Mouse (Mus musculus) frontal cortex, adult 2 months (tissue): ENCODE data around the gene Olfr1342. TPM values are rescaled to one million over a fixed set of nuclear protein-coding genes. Genes with fewer than 3 reads are reported as not detected.

Experiments used
- DNase-seq, 2 experiments: peaks; one replicate each; pipeline ENCODE4 v3.0.0; 2022; ENCODE audit warnings: low spot score in 1 of 2; ENCODE audit errors: extremely low spot score in 1 of 2
- polyA plus RNA-seq: library from polyadenylated mRNA; depleted of rRNA; stranded (reverse); fragments of >200 nt; gene quantifications from 2 replicates; pipeline ENCODE4 v1.2.3, GENCODE M21; 2012; rRNA removed

Gene Olfr1342
- not detected in 2 replicates for polyA plus RNA-seq

- no peak for DNase-seq
Measured at GRCm38 (mm10) chr4:118692412-118692973, at the start of gene Olfr1342. TSS of gene Olfr1342 (minus strand) at chr4:118692756.

GRCm38 (mm10) chr4:118741881-118742280 is 49.3 kb upstream of the Olfr1342 start:
- no peak for DNase-seq

GRCm38 (mm10) chr4:118740988-118741698 is 48.6 kb upstream of the Olfr1342 start:
- DNase-seq, result no peak

GRCm38 (mm10) chr4:118739574-118739973 is 47.0 kb upstream of the Olfr1342 start:
- DNase-seq, result no peak

- no peak for DNase-seq
Measured at GRCm38 (mm10) chr4:118731875-118732274, 39.3 kb upstream of the Olfr1342 start, which contains the start of gene Olfr1339. TSS of gene Olfr1339 (plus strand) at chr4:118732175.

- DNase-seq, result peak; percentile 2 to 17
Measured at GRCm38 (mm10) chr4:118721742-118722483, 29.4 kb upstream of the Olfr1342 start.

GRCm38 (mm10) chr4:118719838-118720237 is 27.3 kb upstream of the Olfr1342 start, which contains the start of gene Olfr1340:
TSS of gene Olfr1340 (plus strand) at chr4:118720138.
- DNase-seq, result no peak

GRCm38 (mm10) chr4:118711656-118712055 is 19.1 kb upstream of the Olfr1342 start:
- DNase-seq, result no peak

- DNase-seq, result no peak
Measured at GRCm38 (mm10) chr4:118708086-118708485, 15.5 kb upstream of the Olfr1342 start.

- no peak for DNase-seq
Measured at GRCm38 (mm10) chr4:118703223-118703622, 10.7 kb upstream of the Olfr1342 start, which contains the start of gene Olfr1341. TSS of gene Olfr1341 (plus strand) at chr4:118703523.

- no peak for DNase-seq
Measured at GRCm38 (mm10) chr4:118693812-118694211, 1.3 kb upstream of the Olfr1342 start.

GRCm38 (mm10) chr4:118687086-118687485 is 5.5 kb downstream of the Olfr1342 start:
- no peak for DNase-seq

- no peak for DNase-seq
Measured at GRCm38 (mm10) chr4:118658652-118659051, 33.9 kb downstream of the Olfr1342 start, which contains the start of gene Olfr62. TSS of gene Olfr62 (plus strand) at chr4:118658952.

GRCm38 (mm10) chr4:118645234-118645633 is 47.3 kb downstream of the Olfr1342 start:
- DNase-seq, result peak in 1 of 2 experiments; percentile 82

GRCm38 (mm10) chr4:118642346-118643190 is 50.0 kb downstream of the Olfr1342 start:
- DNase-seq, result peak in 1 of 2 experiments; percentile 20

Other genes with a start within 250 kb of the Olfr1342 start
- 0.32 and 1.0 TPM in 2 replicates for gene Mpl, start 235.2 kb downstream of the Olfr1342 start, polyA plus RNA-seq
- 11.8 and 13.3 TPM in 2 replicates for gene Tie1, start 202.7 kb downstream of the Olfr1342 start, polyA plus RNA-seq
- 0.10 and 0.36 TPM in 2 replicates for gene 2610528J11Rik, start 165.8 kb downstream of the Olfr1342 start, polyA plus RNA-seq
- gene Tmem125, start 148.7 kb downstream of the Olfr1342 start, polyA plus RNA-seq, result 10.0 and 12.3 TPM in 2 replicates
- gene Cfap57, start 72.0 kb downstream of the Olfr1342 start, polyA plus RNA-seq, result 0.36 and 0.50 TPM in 2 replicates
- gene Ebna1bp2, start 72.0 kb downstream of the Olfr1342 start, polyA plus RNA-seq, result 49.0 and 54.8 TPM in 2 replicates
- gene Olfr62, start 33.8 kb downstream of the Olfr1342 start, polyA plus RNA-seq, result not detected in 2 replicates
- gene Olfr1341, start 10.8 kb upstream of the Olfr1342 start, polyA plus RNA-seq, result 0.02 TPM in 1 of 2 replicates, not detected in the other
- gene Olfr1340, start 27.4 kb upstream of the Olfr1342 start, polyA plus RNA-seq, result 0.06 TPM in 1 of 2 replicates, not detected in the other
- gene Olfr1339, start 39.4 kb upstream of the Olfr1342 start, polyA plus RNA-seq, result 0.10 TPM in 1 of 2 replicates, not detected in the other
- not detected in 2 replicates for gene Olfr1338, start 66.0 kb upstream of the Olfr1342 start, polyA plus RNA-seq
- gene Olfr1337, start 89.8 kb upstream of the Olfr1342 start, polyA plus RNA-seq, result not detected in 2 replicates
- not detected in 2 replicates for gene Olfr1335, start 117.2 kb upstream of the Olfr1342 start, polyA plus RNA-seq
- gene Olfr1333, start 143.5 kb upstream of the Olfr1342 start, polyA plus RNA-seq, result not detected in 2 replicates
- not detected in 2 replicates for gene Olfr1331, start 171.9 kb upstream of the Olfr1342 start, polyA plus RNA-seq
- not detected in 2 replicates for gene Olfr1330, start 195.8 kb upstream of the Olfr1342 start, polyA plus RNA-seq
- gene Olfr1329, start 224.7 kb upstream of the Olfr1342 start, polyA plus RNA-seq, result not detected in 2 replicates
- 0.02 and 0.10 TPM in 2 replicates for gene Olfr1328, start 245.9 kb upstream of the Olfr1342 start, polyA plus RNA-seq